Mouse (Mus musculus): ENCODE measurements around the gene Snai1. TPM values are rescaled to one million over a fixed set of nuclear protein-coding genes. Genes with fewer than 3 reads are reported as not detected.
A peak's percentile ranks its signal among the peaks of the same experiment; 100 is the strongest.

Snai1 gene
- polyA plus RNA-seq, 1 experiment from 2014 or later, result 1.8 TPM

DNA sequence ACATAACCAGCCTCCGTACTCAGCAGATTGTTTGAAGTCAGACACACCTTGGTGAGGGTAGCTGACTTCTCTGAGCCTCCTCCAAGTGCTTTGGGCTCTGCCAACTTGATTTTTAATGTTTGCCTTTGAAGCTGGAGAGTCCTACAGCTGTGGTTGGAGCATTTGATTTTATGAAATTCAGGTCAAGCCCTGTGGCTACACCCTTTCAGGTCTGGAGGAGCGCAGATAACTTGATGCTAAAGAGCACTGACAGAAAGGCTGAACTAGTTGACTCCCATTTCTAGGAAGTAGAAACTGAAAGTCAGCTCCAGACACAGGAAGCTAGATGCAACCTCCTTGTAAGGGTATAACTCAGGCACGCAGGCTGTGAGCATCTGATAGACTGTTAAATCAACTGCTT, 32.9 kb upstream of the Snai1 start:
- H3K4me1 ChIP-seq (replicated peaks), result peaks cover 56% of the 10 kb centered on the region
- H3K4me2 ChIP-seq, result peak overlapping the region; percentile 95
- peak; percentile 59 for ATAC-seq (ENCODE audit: low read depth)
- no peaks in the 10 kb centered on the region for H3K9me3 ChIP-seq (replicated peaks)
- 33% methylated on average over 3 of the region's 3 CpGs for WGBS (ENCODE audit: insufficient replicate concordance)
- H3K4me3 ChIP-seq (replicated peaks), result peak overlapping the region; percentile 90
- H3K27me3 ChIP-seq, result no peaks in the 10 kb centered on the region
- peak; percentile 43 for DNase-seq
- peak overlapping the region; percentile 85 for H3K27ac ChIP-seq
- H3K36me3 ChIP-seq, result peaks cover 28% of the 10 kb centered on the region
- H3K9ac ChIP-seq, result peak overlapping the region; percentile 92

DNA sequence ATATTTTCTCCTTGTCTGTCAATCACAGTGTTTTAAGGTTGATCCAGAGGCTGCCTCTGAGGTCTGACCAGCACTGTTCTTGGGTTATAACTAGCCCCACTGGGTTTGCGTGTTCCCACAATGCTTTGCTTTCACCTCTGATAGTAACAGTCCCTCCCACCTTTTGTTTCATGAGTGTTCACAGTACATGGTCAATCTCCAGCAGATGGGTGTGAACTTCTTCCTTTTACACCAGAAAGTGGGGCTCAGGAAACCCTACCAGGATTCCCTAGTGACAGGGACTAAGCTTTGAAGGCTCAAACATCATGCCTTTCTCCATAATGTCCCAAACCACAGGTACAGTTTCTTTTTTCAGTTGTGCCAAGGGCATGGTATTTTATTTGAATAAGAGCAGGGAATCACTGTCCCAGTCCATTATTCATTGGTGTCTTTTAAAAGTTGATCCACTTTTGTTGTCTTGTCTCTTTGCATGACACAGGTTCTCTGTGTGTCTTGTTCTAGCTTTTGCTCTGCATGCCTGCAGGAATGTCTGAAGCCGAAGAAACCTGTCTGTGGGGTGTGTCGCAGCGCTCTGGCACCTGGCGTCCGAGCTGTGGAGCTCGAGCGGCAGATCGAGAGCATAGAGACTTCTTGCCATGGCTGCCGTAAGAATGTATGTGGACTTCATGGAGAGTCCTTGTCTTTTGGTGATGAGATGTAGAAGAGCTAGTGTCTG, 31.3 kb upstream of the Snai1 start:
- WGBS (ENCODE audit: insufficient replicate concordance), result 87% methylated on average over 10 of the region's 10 CpGs
- Histone ChIP-seq H3K9ac (no peak overlapping the region), H3K4me3 (replicated peaks) (no peak overlapping the region), H3K9me3 (replicated peaks) (no peaks in the 10 kb centered on the region), H3K4me2 (no peak overlapping the region), H3K36me3 (peaks cover 39% of the 10 kb centered on the region), H3K27me3 (no peaks in the 10 kb centered on the region), H3K27ac (no peak overlapping the region), H3K4me1 (replicated peaks) (peaks cover 67% of the 10 kb centered on the region)
- ATAC-seq (ENCODE audit: low read depth) (no peak), DNase-seq (no peak)

- no peak for ATAC-seq (ENCODE audit: low read depth)
- H3K27me3 ChIP-seq, result no peaks in the 10 kb centered on the region
- no peaks in the 10 kb centered on the region for H3K9me3 ChIP-seq (replicated peaks)
- H3K36me3 ChIP-seq, result peaks cover 51% of the 10 kb centered on the region
- WGBS (ENCODE audit: insufficient replicate concordance), result 89% methylated on average over 3 of the region's 3 CpGs
- H3K4me2 ChIP-seq, result no peak overlapping the region
- no peak overlapping the region for H3K4me3 ChIP-seq (replicated peaks)
- no peak for DNase-seq
- H3K27ac ChIP-seq, result no peak overlapping the region
- no peak overlapping the region for H3K9ac ChIP-seq
- H3K4me1 ChIP-seq (replicated peaks), result peaks cover 60% of the 10 kb centered on the region
These were observed 30.1 kb upstream of the Snai1 start for GRCm38 (mm10) chr2:167507719-167508385.

DNA sequence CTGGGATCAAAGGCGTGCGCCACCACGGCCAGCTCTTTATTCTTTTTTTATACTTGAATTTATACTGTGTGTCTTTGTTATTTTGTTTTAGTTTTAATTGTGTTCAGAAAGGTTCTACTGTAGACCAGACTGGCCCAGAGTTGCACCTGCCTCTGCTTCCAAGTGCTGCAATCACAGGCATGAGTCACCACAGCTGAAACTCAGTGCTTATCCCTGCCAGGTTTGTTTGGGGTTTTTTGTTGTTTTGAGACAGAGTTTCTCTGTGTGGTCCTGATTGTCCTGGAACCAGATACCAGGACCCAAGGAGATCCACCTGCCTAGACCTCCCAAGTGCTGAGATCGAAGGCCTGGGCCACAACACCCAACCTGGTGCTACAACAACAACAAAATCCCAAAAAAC, 29.4 kb upstream of the Snai1 start:
- DNase-seq, result no peak
- Histone ChIP-seq H3K9me3 (replicated peaks) (no peaks in the 10 kb centered on the region), H3K27me3 (no peaks in the 10 kb centered on the region), H3K4me3 (replicated peaks) (no peak overlapping the region), H3K9ac (no peak overlapping the region), H3K4me2 (no peak overlapping the region), H3K4me1 (replicated peaks) (peaks cover 57% of the 10 kb centered on the region), H3K36me3 (peaks cover 58% of the 10 kb centered on the region), H3K27ac (no peak overlapping the region; the same call in 1 of the 2 replicates)
- ATAC-seq (ENCODE audit: low read depth), result no peak
- 90% methylated on average over 4 of the region's 4 CpGs for WGBS (ENCODE audit: insufficient replicate concordance)

- DNase-seq (peak; percentile 34), ATAC-seq (ENCODE audit: low read depth) (peak; percentile 74)
- H3K27me3 ChIP-seq, result no peaks in the 10 kb centered on the region
- H3K9ac ChIP-seq, result 0 out of 2 replicates have a peak overlapping the region, but pooled peaks have one; percentile 0
- peaks cover 39% of the 10 kb centered on the region for H3K4me1 ChIP-seq (replicated peaks)
- H3K4me3 ChIP-seq (replicated peaks), result no peak overlapping the region
- H3K36me3 ChIP-seq, result peaks cover 77% of the 10 kb centered on the region
- 0 out of 2 replicates have a peak overlapping the region, but pooled peaks have one; percentile 0 for H3K4me2 ChIP-seq
- H3K9me3 ChIP-seq (replicated peaks), result no peaks in the 10 kb centered on the region
- WGBS (ENCODE audit: insufficient replicate concordance), result 19% methylated on average over 3 of the region's 3 CpGs
- H3K27ac ChIP-seq, result peak overlapping the region; percentile 56; the same call in 1 of the 2 replicates
These were observed 27.5 kb upstream of the Snai1 start for GRCm38 (mm10) chr2:167510485-167510884.

- Histone ChIP-seq H3K27me3 (no peaks in the 10 kb centered on the region), H3K4me3 (replicated peaks) (no peak overlapping the region), H3K36me3 (peaks cover 91% of the 10 kb centered on the region), H3K9me3 (replicated peaks) (no peaks in the 10 kb centered on the region), H3K27ac (no peak overlapping the region), H3K9ac (no peak overlapping the region), H3K4me1 (replicated peaks) (peaks cover 26% of the 10 kb centered on the region), H3K4me2 (no peak overlapping the region)
- 91% methylated on average over 9 of the region's 9 CpGs for WGBS (ENCODE audit: insufficient replicate concordance)
- DNase-seq (no peak), ATAC-seq (ENCODE audit: low read depth) (no peak)
These were observed 25.6 kb upstream of the Snai1 start for GRCm38 (mm10) chr2:167512365-167512764.

- no peaks in the 10 kb centered on the region for H3K9me3 ChIP-seq (replicated peaks)
- H3K4me3 ChIP-seq (replicated peaks), result no peak overlapping the region
- H3K4me1 ChIP-seq (replicated peaks), result peaks cover 21% of the 10 kb centered on the region
- no peaks in the 10 kb centered on the region for H3K27me3 ChIP-seq
- WGBS (ENCODE audit: insufficient replicate concordance), result 83% methylated on average over 5 of the region's 5 CpGs
- ATAC-seq (ENCODE audit: low read depth), result no peak
- DNase-seq, result no peak
- H3K27ac ChIP-seq, result no peak overlapping the region
- H3K4me2 ChIP-seq, result no peak overlapping the region
- peaks cover 91% of the 10 kb centered on the region for H3K36me3 ChIP-seq
- no peak overlapping the region for H3K9ac ChIP-seq
These were observed 25.0 kb upstream of the Snai1 start for GRCm38 (mm10) chr2:167512970-167513369.

DNA sequence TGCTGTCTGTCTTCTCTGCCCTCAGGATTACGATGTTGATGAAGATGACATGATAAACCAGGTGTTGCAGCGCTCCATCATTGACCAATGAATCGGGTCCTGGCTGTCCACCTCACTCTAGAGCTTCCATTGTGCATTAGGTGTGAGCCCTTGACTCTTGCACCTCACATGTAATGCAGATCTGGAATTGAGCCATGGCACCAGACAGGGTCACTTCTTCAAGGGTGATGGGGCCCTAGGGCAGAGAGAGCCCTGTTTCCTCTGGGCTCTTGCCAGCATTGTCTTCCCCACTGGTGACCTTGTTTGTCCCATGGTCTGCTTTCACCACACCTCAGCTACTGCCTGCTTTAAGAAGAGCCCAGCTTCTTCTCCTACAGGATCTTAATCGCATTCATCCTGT, 23.4 kb upstream of the Snai1 start:
- Histone ChIP-seq H3K36me3 (peaks cover 76% of the 10 kb centered on the region), H3K9ac (no peak overlapping the region)
- DNase-seq, result no peak

DNA sequence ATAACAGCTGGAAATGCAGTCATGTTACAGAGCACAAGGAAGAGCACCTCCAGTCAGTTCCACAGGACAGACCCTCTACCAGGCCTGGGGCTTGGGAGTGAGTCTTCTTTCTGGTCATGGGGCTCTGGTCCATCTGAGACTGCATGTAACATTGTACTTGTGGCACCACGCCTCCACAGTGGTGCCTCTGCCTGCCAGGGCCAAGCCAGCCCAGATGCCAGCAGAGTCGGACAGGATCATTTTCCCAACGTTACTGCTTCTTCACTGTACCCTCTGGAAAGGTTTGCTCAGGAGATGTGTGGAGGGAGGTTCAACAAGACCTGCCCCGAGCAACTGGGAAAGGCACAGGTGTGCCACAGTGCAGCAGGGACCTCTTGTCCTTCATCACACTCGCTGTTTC, 22.3 kb upstream of the Snai1 start:
- H3K36me3 ChIP-seq, result peaks cover 73% of the 10 kb centered on the region
- peaks cover 5% of the 10 kb centered on the region for H3K4me1 ChIP-seq (replicated peaks)
- H3K9ac ChIP-seq, result no peak overlapping the region
- H3K9me3 ChIP-seq (replicated peaks), result no peaks in the 10 kb centered on the region
- H3K4me3 ChIP-seq (replicated peaks), result no peak overlapping the region
- ATAC-seq (ENCODE audit: low read depth) (no peak), DNase-seq (no peak)
- no peaks in the 10 kb centered on the region for H3K27me3 ChIP-seq
- no peak overlapping the region for H3K4me2 ChIP-seq
- no peak overlapping the region for H3K27ac ChIP-seq
- whole genome bisulfite sequencing (ENCODE audit: insufficient replicate concordance), result 78% methylated on average over 5 of the region's 5 CpGs

More for the DNA sequence above, 23.4 kb upstream of the Snai1 start:
- H3K4me2 ChIP-seq, result no peak overlapping the region
- WGBS (ENCODE audit: insufficient replicate concordance), result 89% methylated on average over 4 of the region's 4 CpGs
- H3K9me3 ChIP-seq (replicated peaks), result no peaks in the 10 kb centered on the region
- peaks cover 14% of the 10 kb centered on the region for H3K4me1 ChIP-seq (replicated peaks)
- no peaks in the 10 kb centered on the region for H3K27me3 ChIP-seq
- no peak overlapping the region for H3K4me3 ChIP-seq (replicated peaks)
- ATAC-seq (ENCODE audit: low read depth), result no peak
- no peak overlapping the region for H3K27ac ChIP-seq

GRCm38 (mm10) chr2:167519606-167520252, 18.3 kb upstream of the Snai1 start:
- Histone ChIP-seq H3K4me1 (replicated peaks) (no peaks in the 10 kb centered on the region), H3K9ac (no peak overlapping the region), H3K4me2 (no peak overlapping the region), H3K36me3 (peaks cover 33% of the 10 kb centered on the region), H3K4me3 (replicated peaks) (no peak overlapping the region), H3K27ac (no peak overlapping the region), H3K9me3 (replicated peaks) (no peaks in the 10 kb centered on the region), H3K27me3 (no peaks in the 10 kb centered on the region)
- DNase-seq (no peak), ATAC-seq (ENCODE audit: low read depth) (no peak)
- WGBS (ENCODE audit: insufficient replicate concordance), result 64% methylated on average over 5 of the region's 5 CpGs

DNA sequence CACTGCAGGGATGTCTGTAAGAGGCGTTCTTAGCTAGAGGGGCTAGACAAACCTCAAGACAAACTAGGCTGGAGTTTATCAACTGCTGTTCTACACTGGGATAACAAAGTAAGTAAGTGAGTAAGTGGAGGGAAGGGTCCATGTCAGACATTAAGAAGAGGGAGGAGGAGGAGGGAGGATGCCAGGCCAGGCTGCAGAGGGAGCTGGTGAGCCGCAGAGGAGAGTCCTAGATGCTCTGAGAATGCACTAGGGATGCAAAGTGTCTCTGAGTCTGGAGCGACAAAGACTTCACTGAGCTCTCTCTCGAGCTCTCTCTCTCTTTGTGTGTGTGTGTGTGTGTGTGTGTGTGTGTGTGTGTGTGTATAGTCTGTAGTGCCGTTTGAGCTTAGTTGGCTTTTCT, 9.7 kb upstream of the Snai1 start:
- no peaks in the 10 kb centered on the region for H3K9me3 ChIP-seq (replicated peaks)
- no peak overlapping the region for H3K4me2 ChIP-seq
- ATAC-seq (ENCODE audit: low read depth) (no peak), DNase-seq (no peak)
- H3K36me3 ChIP-seq, result no peaks in the 10 kb centered on the region
- H3K4me3 ChIP-seq (replicated peaks), result no peak overlapping the region
- no peak overlapping the region for H3K9ac ChIP-seq
- 12% methylated on average over 5 of the region's 5 CpGs for WGBS (ENCODE audit: insufficient replicate concordance)
- H3K27ac ChIP-seq, result no peak overlapping the region
- peaks cover 11% of the 10 kb centered on the region for H3K27me3 ChIP-seq
- peaks cover 8% of the 10 kb centered on the region; the same call in 1 of the 2 replicates for H3K4me1 ChIP-seq (replicated peaks)

Measured in liver, embryonic 13.5 days (tissue).